Mouse (Mus musculus): ENCODE measurements around the gene Hspb8.

Hspb8 gene

DNA sequence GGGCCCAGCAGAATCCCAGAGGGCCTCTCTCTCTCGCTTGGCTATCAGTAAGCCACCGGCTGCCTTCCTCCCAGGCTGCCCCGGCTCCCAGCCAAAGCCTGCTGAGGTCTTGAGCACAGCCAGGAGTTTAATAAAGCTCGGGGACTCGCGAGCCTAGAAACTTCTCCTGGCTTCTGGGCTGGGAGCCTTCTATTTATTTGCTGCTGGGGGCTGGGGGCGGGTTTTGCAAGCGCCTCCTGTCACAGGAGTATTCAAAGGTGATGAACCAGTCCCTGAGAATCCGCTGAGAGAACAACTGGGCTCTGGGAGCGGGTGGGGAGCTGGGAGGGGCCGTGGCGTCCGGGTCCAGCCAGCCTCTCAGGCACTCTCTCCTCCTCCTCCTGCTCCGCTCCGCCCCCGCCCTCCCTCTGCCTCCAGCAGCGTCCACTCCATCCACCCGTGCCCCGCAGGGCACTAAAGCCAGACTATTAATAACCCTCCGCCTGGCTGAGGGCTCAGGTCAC is at the start of gene Hspb8:
Hspb8 (minus strand) TSS at position 166 of the 503 bp plus-strand sequence.
- DNase-seq (ENCODE audit: low spot score in 2 of 2), result no peak

DNA sequence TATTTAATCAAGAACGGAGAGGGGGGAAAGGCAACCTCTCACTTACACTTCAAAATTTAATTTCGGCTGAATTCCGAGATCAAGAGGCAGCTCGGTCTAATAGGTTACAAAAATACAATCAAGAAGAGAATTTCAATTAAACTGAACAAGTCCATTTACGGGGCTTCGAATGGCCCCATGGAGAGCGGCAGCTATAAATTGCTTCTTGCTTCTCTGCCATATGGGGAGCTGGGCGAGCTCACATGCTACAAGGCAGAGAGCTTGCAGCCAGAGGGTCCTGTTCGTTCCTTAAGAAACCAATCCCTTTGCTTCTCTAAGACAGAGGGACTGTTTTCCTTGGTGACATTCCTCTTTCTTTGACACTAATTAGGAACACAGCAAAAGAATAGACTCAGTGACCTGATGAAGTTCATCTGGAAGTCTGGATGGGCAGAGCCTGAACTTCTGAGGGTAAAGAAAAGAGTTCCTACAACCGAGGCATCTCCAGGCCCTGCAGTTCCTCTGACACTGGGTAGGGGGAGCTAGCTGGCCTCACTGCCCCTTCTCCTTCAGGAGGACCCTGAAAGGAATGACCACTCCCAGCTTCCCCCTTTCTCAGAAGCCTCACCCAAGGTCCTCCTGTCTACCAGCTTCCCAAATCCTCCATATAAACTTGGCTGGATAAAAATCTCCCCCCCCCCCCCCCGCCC is 38.8 kb upstream of the Hspb8 start:
- no peak for DNase-seq (ENCODE audit: low spot score in 2 of 2)

DNA sequence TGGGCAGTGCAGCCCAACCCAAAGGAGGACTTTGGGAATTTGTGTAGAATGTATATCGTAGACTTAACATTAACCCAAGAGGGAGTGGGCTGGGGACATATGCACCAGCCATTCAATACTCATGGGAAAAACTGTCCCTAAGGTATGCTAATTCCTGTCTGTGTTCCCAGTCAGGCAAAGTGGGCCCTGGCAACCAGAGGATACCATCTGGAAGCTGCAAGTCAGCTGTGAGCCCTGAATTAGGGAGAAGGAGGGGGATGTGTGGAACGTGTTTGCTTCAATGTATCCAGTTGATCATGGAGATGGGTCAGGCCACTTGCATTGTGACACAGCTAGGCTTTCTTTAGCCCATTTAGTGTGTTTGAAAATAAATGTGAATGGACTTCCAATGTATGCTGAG is 37.3 kb upstream of the Hspb8 start:
- DNase-seq (ENCODE audit: low spot score in 2 of 2), result no peak

DNA sequence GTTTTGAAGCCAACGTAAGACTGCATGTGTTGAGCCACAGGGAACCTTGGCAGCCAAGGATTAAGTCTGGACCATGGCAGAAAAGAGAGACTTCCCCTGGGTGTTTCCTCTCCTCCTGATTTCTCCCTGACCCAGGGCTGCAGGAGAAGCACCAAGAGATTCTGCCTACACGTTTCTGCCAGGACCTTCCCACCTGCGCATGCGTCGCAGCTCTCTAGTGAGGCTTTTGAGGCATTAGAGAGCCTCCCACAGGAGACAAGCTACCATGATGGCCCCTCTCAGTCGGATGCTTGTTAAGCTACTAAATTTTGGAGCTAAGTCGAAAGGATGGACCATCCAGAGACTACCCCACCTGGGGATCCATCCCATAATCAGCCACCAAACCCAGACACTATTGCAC is 35.1 kb upstream of the Hspb8 start:
- no peak for DNase-seq (ENCODE audit: low spot score in 2 of 2)

DNA sequence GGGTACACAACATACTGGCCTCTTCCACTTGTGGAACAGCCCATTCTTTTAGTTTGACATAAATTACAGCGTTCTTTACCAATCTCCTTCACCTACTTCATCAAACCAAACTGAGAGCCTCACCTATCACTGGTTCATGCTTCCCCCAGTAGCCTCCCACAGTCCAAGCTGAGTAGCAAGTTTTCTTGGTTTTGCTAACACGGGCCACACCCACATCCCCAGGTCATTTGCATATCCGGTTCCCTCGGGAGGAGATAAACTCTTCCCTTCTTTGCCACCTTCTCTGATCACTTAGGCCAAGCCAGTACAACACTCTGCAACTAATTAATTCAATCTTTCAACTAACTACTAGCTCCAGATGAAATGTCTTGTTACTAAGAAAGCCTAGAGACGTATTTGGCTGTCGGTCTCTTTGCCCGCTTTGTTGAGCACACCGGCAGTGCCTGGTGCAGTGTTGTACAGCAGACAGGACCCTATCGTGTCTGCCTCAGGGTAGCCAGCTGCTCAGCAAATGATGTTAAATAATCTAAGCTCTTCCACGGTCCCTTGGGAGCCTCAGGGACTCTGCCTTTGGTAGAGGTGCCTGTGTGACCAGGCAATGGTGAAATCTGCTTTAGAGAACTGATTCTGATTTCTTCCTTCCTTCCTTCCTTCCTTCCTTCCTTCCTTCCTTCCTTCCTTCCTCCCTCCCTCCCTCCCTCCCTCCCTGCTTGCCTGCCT is 34.3 kb upstream of the Hspb8 start:
- DNase-seq (ENCODE audit: low spot score in 2 of 2), result no peak

GRCm38 (mm10) chr5:116453401-116453851 is 30.8 kb upstream of the Hspb8 start:
- no peak for DNase-seq (ENCODE audit: low spot score in 2 of 2)

GRCm38 (mm10) chr5:116450901-116451300 is 28.2 kb upstream of the Hspb8 start:
- no peak for DNase-seq (ENCODE audit: low spot score in 2 of 2)

DNA sequence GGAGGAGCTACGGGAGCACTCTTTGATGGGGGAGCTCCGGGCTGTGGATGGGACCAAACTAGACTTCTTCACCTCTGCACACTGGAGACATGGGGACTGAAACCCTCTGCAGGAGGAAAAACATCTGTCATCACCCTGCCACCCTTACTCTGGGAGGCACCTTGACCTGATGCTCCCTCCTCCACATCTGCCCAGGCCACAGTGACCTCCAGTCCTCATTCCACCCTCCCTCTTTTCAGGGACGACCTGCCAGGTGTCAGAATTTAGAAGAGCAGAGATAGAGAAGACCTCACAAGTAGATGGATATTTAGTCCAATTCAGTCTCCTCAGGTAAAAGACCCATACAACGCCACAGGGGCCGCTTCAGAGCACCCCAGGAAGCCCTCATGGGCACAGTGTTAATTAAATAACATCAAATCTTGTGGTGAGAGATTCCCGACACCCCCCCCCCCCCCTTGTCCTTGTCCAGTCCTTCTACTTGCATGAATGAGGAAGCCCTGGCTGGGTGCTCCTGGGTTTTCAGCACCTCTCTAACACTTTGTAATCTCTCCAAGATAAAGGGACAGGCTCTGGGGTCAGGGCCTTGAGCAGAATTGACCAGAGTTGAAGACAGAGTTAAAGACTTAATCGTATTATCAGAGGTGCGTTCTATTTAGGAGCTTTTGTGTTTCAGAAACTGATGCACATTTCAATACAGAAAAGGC is 27.0 kb upstream of the Hspb8 start:
- DNase-seq (ENCODE audit: low spot score in 2 of 2), result no peak

DNA sequence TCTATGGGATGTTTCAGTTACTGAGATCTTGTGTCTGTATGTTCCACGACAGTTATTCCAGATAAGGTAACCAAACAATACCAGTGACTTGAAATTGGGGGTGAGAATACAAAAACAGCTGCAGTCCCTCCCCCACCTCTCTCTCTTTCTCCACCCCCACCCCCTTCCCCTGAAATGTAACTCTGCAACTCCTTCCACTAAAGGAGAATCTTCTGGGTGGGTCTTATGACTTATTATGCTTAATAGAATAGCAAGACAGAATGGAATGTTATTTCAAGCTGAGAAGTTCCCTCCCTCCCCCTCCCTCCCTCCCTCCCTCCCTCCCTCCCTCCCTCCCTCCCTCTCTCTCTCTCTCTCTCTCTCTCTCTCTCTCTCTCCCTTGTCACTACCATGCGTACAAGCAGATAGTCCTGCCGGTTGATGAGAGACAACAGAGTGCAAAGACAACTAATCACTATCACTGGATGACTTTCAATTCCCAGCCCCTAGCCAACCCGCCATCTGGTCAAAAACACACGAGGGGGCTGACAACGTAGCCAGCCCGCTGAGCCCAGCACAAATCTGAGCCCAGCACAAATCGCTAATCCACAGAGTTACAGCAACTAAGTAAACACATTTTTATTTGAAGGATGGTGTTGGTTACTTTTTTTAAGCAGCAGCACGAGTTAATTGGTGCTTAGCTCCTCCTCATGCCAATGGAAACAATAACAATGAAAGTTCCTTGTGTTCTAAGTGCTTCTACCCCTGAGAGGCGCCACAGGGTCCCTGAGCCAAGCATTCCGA is 25.9 kb upstream of the Hspb8 start:
- no peak for DNase-seq (ENCODE audit: low spot score in 2 of 2)

DNA sequence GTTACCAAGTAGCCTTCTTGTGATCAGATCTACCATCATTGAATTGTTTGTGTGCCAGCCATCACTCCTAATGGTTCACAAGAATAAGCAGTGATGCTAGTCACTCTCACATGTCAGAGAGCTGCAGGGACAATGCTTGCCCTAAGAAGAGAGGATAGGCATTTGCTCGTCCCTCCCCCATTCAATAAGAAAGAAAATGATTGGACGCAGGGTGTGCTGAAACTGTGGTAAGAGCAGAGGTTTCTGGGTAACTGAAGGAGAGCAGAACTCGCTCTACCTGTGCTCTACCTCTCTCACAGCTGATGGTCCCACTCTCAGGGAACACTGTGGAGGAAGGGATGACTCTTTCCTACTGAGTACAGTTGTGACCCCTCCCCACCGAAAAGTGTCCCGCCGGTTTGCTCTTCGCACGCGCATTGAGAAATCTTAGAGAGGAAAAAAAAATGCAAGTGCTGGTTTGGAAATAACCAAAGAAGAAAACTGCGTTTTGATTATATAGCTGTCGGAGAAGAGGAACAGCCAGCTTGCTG is 25.2 kb upstream of the Hspb8 start:
- no peak for DNase-seq (ENCODE audit: low spot score in 2 of 2)

DNA sequence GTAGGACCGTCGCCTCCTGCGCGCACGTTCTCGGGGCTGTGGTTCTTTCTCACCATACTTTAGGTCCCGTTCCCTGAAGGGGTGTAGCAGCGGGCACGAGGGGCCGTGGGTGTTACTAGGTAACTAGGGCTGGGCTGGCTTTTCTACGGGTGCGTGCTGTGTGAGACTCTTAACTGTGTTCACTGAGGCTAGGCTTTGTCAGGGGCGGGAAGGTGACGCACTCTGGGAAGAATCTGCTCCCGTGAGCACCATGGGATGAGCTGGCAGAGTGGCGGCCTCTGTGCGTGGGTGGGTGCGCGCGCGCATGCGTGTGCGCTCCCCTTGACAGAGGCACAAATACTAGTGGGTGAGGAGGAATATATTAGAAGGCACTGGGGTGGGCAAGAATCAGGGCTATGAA is 23.9 kb upstream of the Hspb8 start:
- no peak for DNase-seq (ENCODE audit: low spot score in 2 of 2)

DNA sequence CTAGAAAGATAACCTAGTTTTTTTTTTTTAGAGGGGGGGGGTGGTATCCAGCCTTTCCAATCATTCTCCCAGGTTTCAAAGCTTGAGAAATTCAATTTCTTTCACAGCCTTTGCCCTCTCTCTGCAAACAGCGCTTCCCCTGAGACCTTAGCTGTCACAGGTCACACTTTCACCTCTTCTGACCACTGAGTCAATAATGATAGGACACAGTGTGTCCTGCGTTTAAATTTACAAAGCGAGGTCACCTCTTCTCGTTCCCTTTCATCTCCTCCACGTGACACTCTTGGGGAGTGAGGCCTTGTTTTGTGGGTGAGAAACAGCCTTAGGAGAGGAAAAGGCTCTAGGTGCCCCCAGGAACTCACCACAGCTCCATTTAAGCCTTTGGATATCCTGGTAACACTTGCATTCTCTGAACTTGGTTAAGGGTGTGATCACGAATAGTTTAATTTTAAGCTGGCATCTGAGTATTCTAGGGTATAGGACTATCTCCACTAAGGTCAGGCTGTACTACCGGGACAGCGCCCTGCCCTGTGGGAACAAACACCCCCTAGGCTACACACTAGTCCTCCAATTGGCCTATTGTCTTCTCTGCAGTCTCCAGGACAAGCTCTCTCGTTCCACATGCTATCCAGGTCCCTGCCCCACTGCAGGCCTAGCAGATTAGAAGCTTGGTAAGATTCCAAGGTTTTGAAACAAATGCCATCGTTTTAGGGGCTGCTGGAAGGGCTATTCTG is 23.1 kb upstream of the Hspb8 start:
- no peak for DNase-seq (ENCODE audit: low spot score in 2 of 2)

- no peak for DNase-seq (ENCODE audit: low spot score in 2 of 2)
Observed at GRCm38 (mm10) chr5:116444517-116444916, 21.9 kb upstream of the Hspb8 start.

DNA sequence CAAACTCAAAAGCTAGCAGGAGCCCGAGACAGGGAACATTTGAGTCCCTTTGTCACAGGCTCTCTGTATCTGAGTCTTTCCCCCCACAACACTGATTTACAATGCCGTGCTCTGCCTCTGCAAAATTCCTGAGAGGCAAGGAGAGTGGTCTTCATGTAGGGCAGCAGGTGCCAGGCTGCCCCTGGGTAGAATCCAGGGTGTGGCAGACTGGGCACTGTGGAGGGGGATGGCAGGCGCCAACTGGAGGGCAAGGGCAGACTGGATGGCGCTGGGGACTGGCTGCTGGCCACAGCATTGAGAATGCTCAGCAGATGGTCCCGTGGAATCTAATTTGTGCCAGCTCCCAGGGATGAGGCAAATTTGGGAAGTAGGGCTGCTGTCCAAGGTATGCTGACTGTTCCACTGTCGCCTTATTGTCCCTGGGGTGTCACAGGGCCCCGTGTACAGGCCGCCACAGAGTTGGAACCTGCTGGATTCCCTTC is 20.8 kb upstream of the Hspb8 start:
- DNase-seq (ENCODE audit: low spot score in 2 of 2), result no peak

GRCm38 (mm10) chr5:116442697-116443458 is 20.2 kb upstream of the Hspb8 start:
- DNase-seq (ENCODE audit: low spot score in 2 of 2), result no peak

DNA sequence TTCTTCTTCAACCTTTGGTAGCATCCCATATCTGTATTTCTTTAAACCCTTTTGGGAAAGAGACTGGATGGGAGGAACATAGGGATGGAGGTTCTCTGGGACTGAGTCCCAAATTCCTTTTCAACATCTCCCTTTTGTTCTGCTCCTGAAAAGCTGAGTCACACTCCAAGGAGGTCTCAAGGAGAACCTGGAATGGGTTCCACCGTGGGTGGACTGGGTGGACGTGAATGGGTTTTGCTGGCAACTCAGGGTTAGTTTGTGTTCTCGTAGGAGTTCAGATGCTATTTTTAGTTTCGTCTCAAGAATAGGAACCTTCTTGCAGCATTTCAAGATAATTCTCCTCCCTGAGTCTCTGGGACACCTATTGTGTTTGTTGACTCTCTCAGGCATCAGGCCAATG is 17.6 kb upstream of the Hspb8 start:
- DNase-seq (ENCODE audit: low spot score in 2 of 2), result no peak

DNA sequence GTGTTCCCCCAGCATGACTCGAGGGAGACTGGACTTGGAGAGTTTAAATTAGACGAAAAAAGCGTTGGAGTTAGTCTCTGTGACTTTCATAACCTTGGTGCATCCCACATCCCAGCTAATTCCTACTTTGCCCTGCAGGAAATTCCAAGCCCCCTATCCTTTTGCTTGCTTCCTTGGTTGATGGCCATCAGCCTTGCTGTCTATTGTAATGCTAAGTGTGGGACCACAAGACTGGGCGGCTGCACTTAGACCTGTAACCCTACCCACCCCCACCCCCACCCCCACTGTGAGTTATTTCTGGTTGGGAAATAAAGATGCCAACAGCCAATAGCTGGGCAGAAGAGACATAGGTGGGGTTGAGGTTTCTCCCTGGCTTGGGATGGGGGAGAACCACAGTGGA is 15.7 kb upstream of the Hspb8 start:
- DNase-seq (ENCODE audit: low spot score in 2 of 2), result no peak

DNA sequence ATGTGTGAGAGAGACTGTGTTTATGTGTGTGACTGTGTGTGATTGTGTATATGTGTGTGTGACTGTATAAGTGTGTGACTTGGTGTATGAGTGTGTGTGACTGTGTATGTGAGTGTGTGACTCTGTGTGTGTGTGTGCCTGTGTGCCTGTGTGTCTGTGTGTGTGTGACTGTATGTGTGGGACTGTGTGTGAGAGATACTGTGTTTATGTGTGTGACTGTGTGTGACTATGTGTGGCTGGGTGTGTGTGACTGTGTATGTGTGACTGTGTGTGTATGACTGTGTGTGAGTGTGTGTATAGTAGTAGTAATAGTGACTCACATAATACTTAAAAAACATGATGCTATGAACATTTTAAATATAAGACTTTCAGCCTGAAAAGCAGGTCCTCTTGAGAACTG is 13.5 kb upstream of the Hspb8 start:
- DNase-seq (ENCODE audit: low spot score in 2 of 2), result no peak

- no peak for DNase-seq (ENCODE audit: low spot score in 2 of 2)
Observed at GRCm38 (mm10) chr5:116434976-116435850, 12.5 kb upstream of the Hspb8 start.
